Mouse (Mus musculus): ENCODE data around the gene Cacna1b.

The Cacna1b gene

DNA sequence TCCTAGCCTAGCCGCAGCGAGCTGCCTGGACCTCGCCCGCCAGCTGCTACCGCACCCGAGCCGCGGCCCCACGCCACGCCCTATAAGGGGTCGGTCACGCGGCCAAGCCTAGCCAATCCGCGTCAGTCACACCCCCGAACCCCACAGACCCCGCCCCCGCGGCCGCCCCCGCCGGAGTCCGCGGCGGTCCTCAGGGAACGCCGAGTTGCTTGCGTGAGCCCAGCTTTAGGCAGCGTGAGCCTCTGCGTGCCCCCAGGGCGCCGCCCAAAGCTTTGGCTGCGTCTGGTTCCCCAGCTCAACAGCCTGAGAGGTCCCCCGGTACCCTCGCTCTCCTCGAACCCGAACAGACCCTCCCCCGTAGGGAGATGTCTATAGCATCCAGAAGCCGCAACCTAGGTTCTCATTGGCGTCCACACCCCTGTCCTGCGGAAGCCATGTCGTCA, at the start of gene Cacna1b:
Gene Cacna1b (minus strand): TSS at position 38 of the 443 bp plus-strand sequence.
- in situ Hi-C loops (cut with MboI) = loop anchor here (25.0 kb wide), 1 partner anchor 476 kb away; the partner anchor contains the start of genes Il1f10 and Il1f5

DNA sequence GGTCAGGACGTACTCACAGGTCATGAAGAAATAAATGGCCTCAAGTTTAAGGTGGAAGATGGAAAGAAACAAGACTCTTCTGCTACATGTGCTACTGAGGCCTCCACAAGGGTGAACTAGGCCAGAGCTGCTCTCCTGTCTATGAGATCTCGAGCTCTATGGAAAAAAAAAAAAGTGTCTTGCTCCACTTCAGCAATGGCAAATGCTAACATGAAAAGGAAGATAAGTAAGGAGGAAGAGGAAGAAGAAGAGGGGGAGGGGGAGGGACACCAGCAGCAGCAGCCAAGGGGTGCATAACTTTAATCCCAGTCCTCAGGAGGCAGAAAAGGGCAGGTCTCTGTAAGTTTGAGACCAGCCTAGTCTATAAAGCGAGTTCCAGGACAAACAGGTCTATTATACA, 46.8 kb upstream of the Cacna1b start:
- in situ Hi-C loops (cut with MboI) = no loop called here

DNA sequence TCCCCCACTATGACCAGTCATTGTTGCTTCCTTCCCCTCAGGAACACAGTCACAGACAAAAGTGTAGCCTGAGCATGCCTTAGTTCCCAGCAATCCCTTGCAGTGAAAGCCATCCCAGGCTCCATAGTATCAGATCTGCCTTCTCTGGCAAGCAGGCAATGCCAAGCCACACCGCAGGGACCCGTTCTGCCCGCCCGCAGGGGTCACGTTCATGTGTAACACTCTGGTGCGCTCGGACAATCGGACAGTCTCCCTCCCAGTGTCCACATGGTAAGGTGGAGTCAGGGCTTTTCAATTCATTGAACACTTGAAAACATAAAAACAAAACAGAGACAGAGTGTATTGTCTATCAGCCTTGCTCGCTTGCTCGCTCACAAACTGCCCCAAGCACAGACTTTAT, 44.7 kb upstream of the Cacna1b start:
- in situ Hi-C loops (cut with MboI) = no loop called here

DNA sequence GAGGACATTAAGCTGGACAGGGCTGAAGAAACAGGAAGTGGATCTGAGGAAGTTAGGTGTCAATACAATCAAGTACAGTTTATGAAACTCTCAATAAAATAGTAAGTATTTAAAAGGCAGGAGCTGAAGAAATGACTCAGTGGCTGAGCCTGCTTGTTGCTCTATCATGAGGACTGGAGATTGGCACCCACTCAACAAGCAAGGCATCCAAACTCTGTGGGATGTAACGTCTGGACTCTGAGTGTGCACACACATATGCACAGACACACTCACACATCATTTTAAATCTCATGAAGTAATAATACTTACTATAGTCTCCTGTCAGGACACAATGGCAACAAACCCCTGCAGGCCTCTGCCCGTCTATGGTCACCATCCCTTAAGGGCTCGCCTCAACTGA, 44.1 kb upstream of the Cacna1b start:
- in situ Hi-C loops (cut with MboI) = no loop called here

DNA sequence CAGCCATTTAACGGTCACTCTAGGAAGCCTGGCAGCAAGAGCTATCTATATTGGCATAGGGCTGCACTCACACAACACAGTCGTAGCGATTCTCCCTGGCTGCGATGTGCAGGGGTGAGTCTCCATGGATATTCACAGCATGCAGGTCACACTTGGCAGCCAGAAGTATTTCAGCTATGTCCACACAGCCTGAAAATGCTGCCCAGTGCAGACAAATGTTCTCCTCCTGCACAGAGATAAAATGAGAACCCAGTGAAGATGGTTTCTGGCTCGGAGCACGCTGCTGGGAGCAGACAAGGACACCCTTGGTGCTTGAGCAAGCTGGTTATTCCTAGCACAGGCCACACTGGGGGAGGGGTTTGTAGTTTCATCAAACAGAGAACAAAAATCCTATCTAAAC, 43.2 kb upstream of the Cacna1b start:
- in situ Hi-C loops (cut with MboI) = no loop called here

DNA sequence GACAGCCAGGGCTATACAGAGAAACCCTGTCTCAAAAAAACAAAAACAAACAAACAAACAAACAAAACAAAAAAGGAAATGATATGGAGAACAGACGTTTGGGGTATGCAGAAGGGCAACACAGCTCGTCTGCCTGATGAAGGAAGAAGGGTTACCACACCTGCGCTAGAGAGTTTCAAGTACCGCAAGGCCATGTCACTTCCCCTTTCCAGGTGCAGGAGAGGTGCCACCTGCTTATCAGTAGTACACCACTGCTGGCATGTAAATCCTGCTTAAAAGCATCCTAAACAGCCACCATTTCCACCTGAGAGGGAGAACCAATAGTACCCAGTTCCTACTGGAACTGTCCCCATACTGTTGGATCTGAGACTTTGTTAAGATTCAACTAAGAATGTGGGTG, 42.7 kb upstream of the Cacna1b start:
- in situ Hi-C loops (cut with MboI) = no loop called here

DNA sequence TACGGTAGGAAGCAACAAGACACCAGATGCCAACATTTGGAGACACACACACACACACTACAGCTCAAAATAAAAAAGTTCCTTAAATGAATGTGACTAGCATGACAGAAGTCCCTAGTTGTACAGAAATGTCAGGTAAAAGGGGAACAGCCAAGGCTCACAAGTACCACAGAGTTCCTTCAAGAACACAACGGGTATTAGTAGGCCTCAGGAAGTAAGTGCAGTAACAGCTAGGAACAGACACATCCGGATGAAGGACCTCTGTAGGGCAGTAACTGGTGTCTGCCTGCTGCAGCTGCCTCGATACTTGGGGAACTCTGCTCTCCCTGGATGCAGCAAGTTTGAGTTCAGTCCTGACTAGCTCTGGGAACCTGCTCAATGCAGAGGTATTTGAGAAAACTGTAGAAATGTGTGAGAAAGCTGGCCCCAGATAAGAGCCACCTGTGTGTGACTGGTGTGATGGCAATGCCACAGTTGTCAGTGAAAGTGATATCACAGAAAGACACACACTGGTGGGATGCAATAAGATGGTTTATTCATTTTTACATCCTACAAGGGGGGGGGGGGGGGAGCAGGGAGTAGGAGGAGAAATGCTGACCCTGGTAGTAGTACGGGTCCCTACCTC, 34.0 kb upstream of the Cacna1b start:
- in situ Hi-C loops (cut with MboI) = no loop called here

DNA sequence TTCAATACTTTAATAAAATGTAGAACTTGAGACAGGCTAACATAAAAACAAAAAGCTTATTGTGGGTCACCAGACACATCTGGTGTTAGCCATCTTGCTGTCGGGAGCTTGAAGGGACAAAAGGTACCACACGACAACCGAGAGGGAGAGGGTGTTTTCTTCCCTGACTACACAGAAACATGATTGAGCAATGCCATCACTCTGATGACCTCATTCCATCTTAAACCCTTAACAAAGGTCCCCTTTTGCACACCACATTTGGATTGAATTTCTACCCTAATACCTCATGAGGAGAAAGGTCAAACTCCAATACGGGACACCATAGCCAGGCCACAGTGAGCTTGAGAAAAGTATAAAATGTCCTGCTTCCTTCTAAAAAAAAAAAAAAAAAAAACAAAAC, 24.3 kb upstream of the Cacna1b start:
- in situ Hi-C loops (cut with MboI) = no loop called here

DNA sequence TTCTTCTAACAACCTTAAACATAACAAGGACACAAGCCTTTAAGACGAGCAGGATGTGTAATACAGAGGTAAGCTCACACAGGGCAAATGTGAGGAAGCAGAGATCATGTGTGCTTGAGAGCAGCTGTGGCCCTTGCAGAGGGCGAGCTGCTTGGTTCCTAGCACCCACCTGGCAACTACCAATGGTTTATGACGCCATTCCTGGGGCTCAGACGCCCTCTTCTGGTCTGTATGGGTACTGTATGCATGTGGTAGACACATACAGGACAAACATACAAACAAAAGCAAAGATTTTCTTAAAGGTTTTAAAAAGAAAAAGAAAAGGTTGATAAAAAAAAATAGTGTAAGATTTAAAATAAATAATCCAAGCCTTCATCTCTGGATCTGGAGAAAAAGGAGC, 18.3 kb upstream of the Cacna1b start:
- in situ Hi-C loops (cut with MboI) = no loop called here

DNA sequence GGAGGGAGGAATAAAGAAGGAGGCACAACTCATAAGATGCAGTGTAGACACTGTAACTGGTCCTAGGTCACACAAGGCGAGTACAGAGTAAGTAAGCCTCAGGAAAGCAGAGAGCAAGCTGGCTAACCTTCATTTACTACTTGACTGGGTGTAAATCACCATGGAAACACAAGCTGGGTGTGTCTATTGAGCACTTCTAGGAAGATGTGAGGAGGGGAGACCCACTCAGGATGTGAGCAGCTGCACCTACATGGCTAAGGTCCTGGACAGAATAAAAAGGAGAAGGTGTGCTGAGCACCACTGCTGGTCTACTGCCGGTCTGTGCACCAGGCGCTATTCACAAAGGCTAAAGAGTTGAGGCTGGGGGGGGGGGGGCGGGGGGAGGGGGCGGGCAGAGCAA, 13.9 kb upstream of the Cacna1b start:
- in situ Hi-C loops (cut with MboI) = no loop called here

DNA sequence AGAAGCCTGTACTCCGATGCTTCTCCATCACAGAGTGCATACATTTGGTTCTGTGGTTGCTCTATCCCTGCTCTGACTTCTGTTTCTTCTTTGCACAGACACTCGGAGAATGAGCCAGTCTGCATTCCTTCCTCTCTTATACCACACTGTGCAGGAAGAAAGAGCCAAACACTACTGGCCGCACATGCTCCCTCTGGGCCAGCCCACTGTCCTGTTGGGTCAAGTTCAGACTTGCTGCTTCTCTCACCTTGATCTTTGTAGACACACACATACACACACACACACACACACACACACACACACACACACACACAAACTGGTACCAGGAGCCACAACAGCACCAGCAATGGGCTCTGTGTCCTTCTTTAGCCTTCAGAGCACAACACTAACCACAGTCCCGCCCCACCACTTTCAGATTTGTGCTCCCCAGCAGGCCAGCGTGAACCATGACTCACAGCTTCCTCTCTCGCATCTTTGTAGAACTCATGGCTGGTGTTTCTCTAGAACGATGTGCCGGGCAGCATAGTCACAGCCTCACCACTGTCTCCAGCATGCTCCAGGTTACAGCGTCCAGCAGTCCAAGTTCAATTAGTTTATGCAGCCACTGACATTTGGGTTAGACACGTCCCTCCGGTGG, 13.1 kb upstream of the Cacna1b start:
- in situ Hi-C loops (cut with MboI) = no loop called here

DNA sequence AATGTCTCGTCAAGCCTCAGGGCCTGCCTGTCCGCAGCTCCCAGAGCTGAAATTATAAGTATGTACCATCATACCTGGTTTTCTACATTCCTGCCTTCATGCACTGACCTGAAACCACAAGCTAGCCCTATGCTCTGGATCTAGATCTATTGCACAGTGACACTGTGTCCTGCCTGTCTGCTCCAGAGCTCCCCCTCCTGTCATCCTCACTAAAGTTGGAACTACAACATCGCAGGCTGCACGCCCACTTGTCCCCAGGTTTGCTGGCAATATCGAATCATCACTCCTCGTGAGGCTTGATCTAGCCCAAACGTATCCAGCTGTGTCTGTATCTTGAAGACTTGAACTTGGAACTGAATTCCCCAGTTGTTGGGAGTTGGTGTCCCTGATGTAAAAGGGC, 11.9 kb upstream of the Cacna1b start:
- in situ Hi-C loops (cut with MboI) = loop anchor here (25.0 kb wide), 1 partner anchor 488 kb away; the partner anchor contains the start of genes Il1f10 and Il1f5

DNA sequence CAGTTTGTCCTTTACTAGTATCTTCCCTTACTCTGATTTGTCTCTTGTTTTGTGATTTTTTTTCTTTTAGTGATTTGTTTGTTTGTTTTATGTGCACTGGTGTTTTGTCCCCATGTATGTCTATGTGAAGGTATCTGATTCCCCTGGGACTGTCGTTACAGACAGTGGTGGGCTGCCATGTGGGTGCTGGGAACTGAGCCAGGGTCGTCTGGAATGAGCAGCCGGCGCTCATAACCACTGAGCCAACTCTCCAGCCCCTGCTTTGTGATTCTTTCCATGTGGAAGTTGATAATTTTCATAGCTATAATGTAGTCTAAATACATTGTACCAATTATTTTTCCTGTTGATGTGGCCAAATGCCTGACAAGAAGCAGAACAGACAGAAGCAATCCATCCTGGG, 7.9 kb upstream of the Cacna1b start:
- in situ Hi-C loops (cut with MboI) = loop anchor here (25.0 kb wide), 1 partner anchor 484 kb away; the partner anchor contains the start of genes Il1f10 and Il1f5

DNA sequence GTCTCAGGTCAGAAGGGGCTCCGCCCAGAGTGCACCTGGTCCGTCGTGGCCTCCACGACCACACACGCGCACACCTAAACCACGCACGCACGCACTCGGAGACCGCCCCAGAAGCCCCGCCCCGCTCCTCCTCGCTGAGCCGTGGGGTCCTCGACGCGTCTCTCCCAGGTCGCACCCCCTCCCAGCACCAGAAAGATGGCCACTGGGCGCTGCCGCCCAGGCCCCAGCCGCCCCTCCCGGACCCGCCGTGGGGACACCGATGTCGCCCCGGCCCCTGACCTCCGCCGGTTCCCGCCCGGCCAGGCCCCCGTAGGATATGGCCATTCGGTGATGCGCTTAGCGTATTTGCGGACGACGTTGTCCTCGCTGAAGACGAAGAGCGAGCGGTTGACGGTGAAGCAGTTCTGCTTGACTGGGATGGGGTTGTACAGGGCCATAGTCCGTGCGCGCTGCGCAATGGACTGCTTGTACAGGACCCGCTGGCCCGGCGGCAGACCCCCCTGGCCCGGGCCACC, 449 bp downstream of the Cacna1b start:
- in situ Hi-C loops (cut with MboI) = loop anchor here (25.0 kb wide), 1 partner anchor 475 kb away; the partner anchor contains the start of genes Il1f10 and Il1f5

DNA sequence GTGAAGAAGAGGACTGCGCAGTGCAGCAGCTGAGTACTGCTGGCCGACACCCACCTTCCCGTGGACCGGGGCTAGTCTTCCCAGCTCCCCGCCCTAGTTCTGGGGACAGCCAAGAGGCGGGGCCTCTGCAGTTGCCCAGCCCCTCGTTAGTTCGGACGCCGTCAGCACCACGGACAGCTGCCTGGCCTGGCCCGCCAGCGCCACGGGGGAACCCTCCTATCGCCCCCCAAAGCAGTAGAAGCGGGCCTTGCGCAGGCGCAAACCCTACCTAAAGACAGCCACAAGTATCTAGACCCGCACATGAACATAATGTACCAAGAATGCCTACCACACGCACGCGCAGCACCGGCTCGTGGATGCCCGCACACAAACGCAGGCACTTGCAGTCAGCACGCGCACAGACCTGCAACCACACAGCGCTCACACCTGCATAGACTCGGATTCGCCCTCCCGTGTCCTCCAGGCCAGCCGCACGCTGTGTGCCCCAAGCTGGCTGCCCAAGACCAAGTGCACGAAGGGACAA, 968 bp downstream of the Cacna1b start:
- in situ Hi-C loops (cut with MboI) = loop anchor here (25.0 kb wide), 1 partner anchor 475 kb away; the partner anchor contains the start of genes Il1f10 and Il1f5

DNA sequence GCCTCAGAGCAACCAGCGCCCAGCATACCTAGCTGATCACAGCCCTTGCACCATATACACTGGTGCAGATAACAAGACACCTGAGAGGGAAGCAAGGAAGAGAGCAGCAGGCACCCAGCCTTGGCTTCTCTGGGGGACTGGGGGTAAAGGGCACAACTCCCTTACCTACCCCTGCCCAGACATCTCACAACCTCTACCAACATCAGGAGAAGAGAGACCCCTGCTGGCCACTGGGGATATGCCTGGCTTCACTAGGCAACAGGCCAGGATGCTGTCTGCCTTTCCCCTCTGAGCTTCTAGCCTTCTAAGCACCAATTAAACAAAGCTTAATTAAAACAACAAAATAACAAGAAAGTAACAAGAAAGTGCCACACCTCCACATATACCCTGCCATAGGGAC, 7.7 kb downstream of the Cacna1b start:
- in situ Hi-C loops (cut with MboI) = loop anchor here (25.0 kb wide), 1 partner anchor 468 kb away; the partner anchor contains the start of genes Il1f10 and Il1f5

DNA sequence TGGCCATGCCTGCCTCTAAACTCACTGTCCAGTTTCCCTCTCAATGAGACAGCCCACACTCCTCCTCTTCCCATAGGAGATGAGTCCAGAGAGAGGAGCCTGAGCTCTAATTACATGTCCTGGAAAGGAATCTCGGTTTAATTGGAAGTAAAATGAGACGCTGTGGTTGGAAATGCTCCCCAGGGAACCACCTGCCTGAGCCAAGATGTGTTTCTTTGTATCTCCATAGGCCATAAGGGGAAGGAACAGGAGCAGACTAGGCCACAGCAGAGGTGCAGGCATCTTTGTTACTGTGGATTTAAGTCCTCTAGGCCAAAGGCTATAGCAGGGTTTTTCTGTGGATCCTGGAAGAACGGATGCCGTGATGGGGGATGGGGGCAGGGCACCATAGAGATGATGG, 10.4 kb downstream of the Cacna1b start:
- in situ Hi-C loops (cut with MboI) = loop anchor here (25.0 kb wide), 1 partner anchor 465 kb away; the partner anchor contains the start of genes Il1f10 and Il1f5

DNA sequence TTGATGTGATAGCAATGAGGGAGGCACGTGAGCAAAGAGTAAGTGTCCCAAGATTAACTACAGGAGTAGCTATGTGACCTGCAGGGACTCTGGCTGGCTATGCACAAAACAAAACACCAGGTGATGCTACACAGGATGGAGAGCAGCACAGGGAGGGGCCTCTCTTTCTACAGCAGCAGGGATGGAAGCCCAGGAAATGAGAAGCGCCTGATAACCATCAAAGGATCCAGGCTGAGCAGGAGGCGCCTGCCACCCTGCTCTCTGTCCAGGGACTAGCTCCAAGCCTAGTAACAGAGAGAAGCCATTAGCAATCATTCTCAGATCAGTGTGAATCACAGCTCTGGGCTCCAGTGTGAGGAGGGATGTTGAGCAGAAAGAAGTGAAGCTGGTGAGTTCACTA, 12.9 kb downstream of the Cacna1b start:
- in situ Hi-C loops (cut with MboI) = loop anchor here (25.0 kb wide), 1 partner anchor 463 kb away; the partner anchor contains the start of genes Il1f10 and Il1f5

DNA sequence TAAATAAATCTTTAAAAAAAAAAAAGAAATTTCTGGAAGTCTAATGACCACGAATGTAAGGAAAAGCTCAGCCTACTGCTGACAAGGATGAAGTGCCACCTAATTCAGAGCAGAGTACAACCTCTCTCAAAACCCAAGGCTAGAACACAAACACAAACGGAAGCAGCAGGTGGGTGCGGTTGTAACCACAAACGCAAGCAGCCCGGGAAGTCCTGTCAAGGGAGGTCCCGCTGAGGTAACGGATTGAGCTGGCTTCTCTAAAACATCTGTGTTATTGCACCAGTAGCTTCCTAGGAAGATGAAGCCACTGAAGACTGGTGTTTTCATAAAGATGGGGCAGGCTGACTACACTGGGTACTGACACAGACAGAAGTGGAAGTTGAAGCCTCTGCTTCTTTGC, 15.1 kb downstream of the Cacna1b start:
- in situ Hi-C loops (cut with MboI) = no loop called here

DNA sequence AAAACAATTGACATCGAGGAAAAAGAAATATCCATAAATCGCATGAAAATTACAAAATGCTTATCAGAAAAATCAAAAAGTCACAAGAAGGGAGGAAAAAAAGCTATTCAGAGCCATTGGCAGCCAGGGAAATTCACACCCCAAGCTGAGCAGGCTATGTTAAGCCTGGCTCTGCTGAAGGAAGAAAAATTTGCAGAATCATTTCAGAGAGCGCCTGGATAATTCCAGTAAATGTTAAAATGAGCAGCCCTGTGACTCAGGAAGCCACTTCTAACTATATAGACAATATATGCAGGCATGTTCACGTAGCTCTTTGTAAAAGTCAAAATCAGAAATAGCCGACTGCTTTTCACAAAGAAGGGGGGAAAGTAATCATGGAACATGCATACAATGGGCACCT, 23.3 kb downstream of the Cacna1b start:
- in situ Hi-C loops (cut with MboI) = no loop called here

DNA sequence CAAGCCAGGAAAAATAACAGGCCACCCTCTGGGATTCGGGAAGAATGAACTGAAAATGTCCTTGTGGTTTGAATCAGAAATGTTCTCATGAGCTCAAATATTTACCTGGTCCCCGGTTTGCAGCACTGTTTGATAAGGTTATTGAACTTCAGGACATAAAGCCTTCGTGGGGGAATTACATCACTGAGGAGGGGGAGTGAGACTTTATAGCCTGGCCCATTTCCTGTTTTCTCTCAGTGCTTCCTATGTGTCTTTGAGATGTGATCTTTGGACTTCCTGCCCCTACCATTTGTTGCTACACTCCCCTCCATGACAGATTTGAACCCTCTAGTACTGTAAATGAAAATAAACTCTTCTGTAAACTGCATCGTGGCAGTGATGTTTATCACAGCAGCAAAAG, 29.8 kb downstream of the Cacna1b start:
- in situ Hi-C loops (cut with MboI) = no loop called here

DNA sequence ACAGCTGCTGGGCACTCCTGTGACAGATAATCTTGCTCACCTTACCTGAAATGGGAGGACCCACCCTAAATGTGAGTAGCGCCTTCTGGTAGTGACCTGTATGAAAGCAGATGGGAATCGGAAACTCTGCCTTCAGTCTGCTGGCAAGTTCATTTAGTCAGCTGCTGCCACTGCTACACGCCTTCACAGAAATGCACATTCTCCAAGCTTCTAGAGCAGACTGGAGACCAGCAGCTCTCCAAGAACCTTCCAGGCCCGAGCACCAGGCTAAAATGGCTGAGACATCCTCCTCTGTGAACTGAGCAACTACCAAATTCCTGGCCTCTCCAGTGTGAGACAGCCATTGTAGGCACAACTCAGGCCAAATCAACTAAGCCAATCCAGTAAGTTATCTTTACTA, 37.1 kb downstream of the Cacna1b start:
- in situ Hi-C loops (cut with MboI) = no loop called here

All from mature B cell (primary cell).